Mouse (Mus musculus) cortical plate, adult 2 months (tissue): ENCODE measurements around the gene Chchd3.

Experiments used
- CTCF ChIP-seq: fragments of 200-500 bp; IDR thresholded peaks from 2 replicates; pipeline ENCODE4 v1.5.1; 2011; ENCODE audit warnings: mild to moderate bottlenecking, control low read depth, low read length; ENCODE audit not compliant: insufficient read depth; ENCODE audit errors: extremely low read depth
- POLR2A ChIP-seq: fragments of 200-500 bp; IDR thresholded peaks from 2 replicates; pipeline ENCODE4 v1.6.1; 2011; ENCODE audit warnings: mild to moderate bottlenecking, low read length, control low read depth; ENCODE audit not compliant: insufficient read depth; ENCODE audit errors: extremely low read depth

- no peak for TF ChIP-seq CTCF
- no peak for TF ChIP-seq POLR2A
Observed at GRCm38 (mm10) chr6:32848974-32849373, 211.1 kb downstream of the Chchd3 start.
